Mouse (Mus musculus): ENCODE measurements around the gene Myl3.

Myl3 gene

DNA sequence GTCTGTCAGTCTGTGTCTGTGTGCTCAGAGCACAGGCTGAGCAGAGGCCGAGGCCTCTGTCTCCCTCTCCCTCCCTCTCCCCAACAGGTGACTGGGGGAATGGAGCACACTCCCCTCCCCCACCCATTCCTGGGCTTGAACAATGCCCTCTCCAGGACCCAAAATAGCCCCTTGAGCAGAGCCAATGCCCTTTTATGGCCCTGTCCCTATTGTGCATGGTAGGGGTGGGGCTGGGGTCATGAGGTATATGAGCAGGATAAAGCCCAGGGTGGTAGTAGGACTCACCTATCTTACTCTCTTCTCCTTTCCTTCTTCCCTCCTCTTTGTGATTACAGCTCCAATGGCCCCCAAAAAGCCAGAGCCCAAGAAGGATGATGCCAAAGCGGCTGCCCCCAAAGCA lies 21.7 kb downstream of the Myl3 start:
- no peak for DNase-seq

- no peak for DNase-seq
These were observed 30.7 kb downstream of the Myl3 start for GRCm38 (mm10) chr9:110772336-110772735.

GRCm38 (mm10) chr9:110774403-110775268 lies 33.0 kb downstream of the Myl3 start:
- DNase-seq = no peak

DNA sequence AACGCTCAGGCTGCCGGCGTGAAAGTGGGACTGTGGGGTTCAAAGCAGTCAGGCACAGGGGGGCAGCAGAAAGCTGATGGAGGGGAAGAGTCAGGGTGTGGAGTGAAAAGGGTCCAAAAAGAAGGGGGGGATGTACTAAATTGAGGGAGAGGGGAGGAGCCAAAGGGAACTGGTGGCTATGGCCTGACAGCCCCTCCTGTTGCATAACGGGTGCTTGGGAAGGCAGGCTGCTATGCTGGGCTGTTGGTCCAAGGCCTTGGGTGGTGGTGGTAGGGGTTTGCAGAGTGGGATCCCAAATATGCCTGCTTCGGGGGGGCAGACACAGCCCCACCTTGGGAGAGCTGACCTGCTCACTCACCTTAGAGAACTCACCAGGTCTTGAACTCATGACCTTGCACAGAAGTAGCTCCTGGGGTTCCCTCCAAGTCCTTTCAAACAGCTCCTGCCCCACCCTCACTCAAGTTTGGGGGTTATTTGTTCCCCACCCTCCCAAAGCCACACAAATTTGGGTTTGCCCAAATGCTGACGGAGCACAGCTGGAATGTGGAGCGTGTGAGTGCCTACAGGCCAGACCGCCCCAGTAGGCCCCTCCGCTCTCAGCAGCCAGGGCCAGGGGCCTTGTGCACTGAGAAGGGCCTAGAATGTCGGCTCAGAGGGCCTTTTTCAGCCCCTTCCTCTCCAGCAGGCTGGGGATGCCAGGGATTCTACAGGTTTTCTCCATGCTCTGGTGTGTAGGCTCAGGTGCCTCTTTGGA lies 33.8 kb downstream of the Myl3 start:
- DNase-seq = no peak

DNA sequence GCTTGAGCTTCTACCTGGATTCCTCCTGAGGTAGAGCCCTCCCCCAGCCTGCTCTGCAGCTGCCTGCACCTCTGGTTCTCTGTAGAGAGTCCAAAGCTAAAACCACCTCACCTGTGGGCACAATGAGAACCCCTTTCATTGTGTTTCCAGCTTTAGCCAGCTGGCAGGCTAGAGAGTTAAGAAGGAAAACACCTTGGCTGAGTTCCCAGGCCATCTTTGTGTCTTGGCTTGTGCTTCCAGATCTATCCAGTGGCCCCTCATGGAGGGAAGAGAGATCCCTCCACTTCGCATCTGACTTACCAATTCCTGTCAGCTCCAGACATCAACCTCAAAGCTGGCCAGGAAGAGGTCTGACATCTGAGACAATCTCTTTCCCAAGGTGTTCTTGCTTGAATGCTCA lies 36.4 kb downstream of the Myl3 start:
- no peak for DNase-seq

GRCm38 (mm10) chr9:110778559-110778958 lies 36.9 kb downstream of the Myl3 start:
- no peak for DNase-seq

DNA sequence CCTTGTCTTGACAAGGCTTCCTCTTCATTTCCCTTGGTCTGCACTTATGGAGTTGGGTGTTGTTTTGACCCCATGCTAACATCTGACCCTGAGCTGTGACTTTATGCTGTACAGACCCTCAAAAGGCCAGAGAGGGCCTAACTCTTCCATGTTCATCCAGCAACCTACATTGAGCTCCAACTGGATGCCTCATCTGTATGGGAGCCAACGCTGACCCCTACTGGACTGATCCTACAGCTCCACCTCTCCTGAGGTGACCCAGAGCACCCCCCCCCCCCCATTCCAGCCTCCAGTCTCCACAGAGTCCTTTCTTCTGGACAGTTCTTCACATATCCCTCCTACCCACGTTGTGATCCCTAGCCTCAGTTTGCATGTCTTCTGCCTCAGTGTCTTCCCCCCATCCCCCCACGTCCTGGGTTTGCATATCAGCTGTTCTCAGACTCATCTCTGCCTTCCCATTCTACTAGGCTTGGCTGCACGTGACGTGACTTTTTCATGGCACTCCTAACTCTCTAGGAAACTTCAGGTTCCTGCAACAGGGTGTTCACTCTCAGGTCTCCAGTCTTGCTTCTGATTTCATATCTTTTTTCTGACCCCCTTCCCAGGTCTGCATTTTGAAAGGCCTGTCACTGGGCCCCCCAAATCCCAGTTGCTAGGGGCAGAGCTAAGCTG lies 37.7 kb downstream of the Myl3 start:
- no peak for DNase-seq

DNA sequence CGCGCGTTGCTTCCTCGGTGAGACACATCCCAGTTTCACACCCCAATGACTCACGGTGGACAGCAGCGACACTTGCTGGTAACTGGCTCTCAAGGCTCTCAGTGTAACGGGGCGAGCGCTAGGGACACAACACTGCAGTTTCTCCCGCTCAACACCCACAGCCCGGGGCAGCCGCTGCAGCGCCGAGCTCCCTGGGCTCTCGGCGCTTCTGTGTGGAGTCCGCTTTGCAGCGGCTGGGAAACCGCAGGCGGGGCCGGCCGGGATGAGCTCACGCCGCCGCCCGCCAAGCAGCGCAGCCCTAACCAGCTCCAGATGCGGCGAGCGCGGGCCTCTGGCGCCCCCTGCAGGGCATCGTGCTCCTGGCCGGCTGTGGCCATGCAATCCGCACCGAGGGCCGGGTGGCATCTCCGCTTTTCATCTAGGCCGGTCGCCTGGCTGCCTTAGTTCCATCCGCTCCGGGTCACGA lies 39.6 kb downstream of the Myl3 start:
- peak; percentile 86 to 90 for DNase-seq

DNA sequence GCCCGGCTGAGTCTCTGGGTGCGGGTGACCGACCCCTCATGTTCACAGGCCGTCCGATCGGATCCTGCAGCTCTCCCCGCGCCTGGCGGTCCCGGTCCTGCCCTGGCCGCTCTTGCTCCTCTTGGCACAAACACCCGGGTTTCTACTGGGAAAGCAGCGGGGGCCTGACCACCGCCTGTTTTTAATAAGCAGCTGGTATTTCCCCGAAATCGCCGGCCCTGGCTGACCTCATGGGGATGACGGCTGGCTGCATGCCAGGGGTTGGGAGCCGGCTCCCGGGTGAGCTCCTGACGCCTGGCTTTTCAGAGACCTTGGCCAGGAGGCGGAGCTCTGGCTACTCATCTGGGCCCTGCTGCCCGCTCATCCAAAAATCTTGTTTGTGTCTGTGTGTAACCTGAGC lies 40.1 kb downstream of the Myl3 start:
- peak in 1 of 2 experiments; percentile 32 for DNase-seq

- no peak for DNase-seq
These were observed 42.0 kb downstream of the Myl3 start for GRCm38 (mm10) chr9:110783611-110784010.

DNA sequence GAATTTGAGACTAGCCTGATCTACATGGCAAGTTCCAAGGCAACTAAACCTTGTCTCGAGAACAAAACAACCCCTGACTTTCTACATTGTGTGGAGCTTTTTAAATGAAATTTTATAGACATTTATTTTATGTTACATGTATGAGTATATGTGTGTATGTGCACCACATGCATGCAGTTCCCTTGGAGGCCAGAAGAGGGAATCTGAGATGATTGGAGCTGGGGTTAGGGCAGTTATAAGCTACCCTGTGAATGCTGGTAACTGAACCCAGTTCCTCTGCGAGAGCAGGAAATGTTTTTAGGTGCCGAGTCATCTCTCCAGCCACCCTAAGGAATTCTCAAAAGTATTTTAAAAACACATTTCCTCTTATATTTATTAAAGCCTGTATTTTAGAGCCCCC lies 46.5 kb downstream of the Myl3 start:
- DNase-seq = no peak

DNA sequence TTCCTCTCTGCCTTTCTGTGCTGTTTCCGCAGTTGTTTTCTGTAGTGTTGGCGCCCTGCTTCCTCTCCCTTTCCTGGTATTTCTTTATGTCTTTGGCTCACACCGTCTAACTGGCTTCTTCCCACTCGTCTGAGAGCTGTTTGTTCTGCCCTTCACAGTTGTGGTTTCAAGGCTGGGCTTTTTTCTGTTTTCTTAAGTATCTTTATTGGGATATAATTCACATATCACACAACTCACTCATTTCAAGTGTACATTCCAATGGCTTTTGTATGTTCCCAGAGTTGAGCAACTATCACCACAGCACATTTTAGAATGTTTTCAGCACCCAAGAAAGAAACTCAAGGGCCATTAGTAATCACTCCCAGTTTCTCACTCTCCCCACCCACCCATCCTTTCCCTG lies 48.8 kb downstream of the Myl3 start:
- DNase-seq = no peak

GRCm38 (mm10) chr9:110797013-110797412 lies 55.4 kb downstream of the Myl3 start:
- DNase-seq = no peak

DNA sequence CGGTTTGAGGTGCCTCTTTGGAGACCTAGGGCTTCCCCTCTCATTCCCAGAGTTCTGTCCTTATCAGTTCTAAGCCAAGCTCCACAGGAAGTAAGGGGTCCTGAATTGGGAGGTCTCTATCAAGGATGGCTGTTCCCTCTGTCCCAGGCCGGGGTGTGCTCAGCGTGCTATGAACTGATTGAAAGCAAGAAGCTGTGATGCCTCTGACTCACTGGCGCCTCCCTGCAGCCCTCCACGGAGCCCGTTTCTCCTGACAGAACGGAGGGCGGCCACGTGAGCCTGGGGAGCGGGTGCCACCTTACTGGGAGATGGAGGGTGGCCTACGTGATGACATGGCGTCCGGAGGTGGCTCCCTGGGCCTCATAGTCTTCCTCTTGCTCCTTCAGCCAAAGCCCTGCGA lies 56.2 kb downstream of the Myl3 start, which contains the start of gene Prss42:
Gene Prss42 (plus strand): TSS at position 301 of the 400 bp plus-strand sequence.
- DNase-seq = no peak

DNA sequence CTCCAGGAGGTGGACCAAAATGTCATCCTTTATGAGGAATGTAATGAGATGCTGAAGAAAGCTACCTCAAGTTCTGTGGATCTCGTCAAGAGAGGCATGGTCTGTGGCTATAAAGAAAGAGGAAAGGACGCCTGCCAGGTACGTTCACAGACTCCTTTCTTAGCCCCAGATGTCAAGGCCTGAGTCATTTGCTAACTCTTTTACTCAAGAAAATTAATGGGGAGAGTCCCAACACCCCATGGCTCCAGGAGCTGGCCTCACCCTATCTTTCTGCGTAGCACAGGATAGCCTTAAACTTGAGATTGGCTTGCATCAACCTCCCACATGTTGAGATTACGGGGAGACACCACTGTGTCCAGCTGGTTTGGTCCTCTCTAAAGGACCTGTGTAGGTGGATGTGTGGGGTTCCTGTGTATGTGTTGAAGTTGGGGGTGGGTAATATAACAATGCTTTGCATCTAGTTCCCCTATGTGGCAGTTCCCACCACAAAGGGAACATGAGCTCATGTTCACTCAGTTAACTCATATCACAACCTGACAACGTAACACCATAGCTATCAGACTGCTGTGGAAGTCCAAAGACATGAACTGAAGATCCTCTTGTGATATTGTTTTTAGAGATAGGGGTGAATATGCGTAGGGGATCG lies 59.3 kb downstream of the Myl3 start:
- no peak for DNase-seq

DNA sequence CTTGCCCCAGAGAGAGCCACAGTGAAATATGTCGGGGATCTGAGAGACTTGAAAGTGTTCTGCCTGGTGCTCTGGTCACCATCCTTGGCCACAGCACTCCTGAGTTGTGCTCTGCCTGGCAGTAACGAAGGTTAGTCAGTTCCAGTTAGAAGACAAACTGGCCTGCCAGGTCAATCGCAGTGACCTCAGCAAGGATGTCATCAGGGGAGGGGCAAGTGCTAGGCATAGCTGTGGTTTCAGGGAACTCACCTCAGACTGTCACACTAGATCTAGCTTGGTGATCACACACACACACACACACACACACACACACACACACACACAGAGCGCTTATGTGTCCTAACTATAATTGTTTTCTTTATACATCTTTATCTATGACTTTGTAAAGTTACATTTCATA lies 61.6 kb downstream of the Myl3 start:
- no peak for DNase-seq

GRCm38 (mm10) chr9:110810051-110810450 lies 68.4 kb downstream of the Myl3 start:
- DNase-seq = no peak

DNA sequence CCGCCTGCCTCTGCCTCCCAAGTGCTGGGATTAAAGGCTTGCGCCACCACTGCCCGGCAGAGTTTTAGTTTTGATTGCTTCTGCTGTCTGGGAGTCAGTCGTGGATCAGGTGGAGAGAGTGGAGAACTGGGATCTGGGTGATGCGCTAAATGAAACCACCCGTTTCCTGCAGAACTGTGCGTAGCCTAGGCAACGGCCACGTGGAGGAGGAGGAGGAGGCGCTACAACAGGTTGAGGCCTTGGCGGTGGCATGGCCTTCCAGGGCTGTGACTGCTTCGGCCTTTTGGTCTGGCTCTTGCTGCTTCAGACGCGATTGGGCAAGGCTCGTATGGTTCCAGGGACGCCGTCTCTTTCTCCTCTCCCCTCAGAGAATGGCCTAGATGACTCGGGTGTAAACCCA lies 72.1 kb downstream of the Myl3 start, which contains the start of gene Prss44:
Gene Prss44 (plus strand): TSS at position 206 of the 400 bp plus-strand sequence.
- DNase-seq = no peak

Data from thymus, postnatal 36 days (tissue).